Comparison of ENCODE assay signal across 9 mouse cellular contexts in genomic region chr8:70775227-70775626, GRCm38 (mm10). TPM values are rescaled to one million over a fixed set of nuclear protein-coding genes. Genes with fewer than 3 reads are reported as not detected.
DNase-seq lines count a peak whose midpoint lies in the region; ATAC-seq and TF ChIP-seq lines count a peak whose summit lies in the region.
"Had no signal": no experiment of that assay in that cellular context is flagged by ENCODE, and none has a peak within 500 bp of the region (broad histone marks: within the 10 kb centered on the region; RNA-seq: fewer than 3 reads in every experiment).

No protein-coding gene starts in this region.

- H3K4me3 ChIP-seq in G1E (ENCODE audit: low read depth, low read length) = peak overlapping the region; percentile 97; the same call in 1 of the 2 replicates
- H3K4me3 ChIP-seq in heart, embryonic 14.5 days (ENCODE audit: control insufficient read depth in 1 of 2, insufficient read depth in 1 of 2, low read depth in 1 of 2, low read length in 2 of 2) = peak overlapping the region in 1 of 2 experiments; percentile 86; a peak in 2 of 4 replicates
- no peak overlapping the region; a peak in 1 of 4 replicates for H3K4me3 ChIP-seq in liver, embryonic 14.5 days (ENCODE audit: insufficient read depth in 1 of 2, low read depth in 2 of 2, low read length in 2 of 2)

- TF ChIP-seq EP300 in liver, embryonic 14.5 days (IDR thresholded peaks at IDR 0.05; ENCODE audit: low read depth) = no peak

- H3K36me3 ChIP-seq in G1E (replicated peaks) = peaks cover 82% of the 10 kb centered on the region
- H3K36me3 ChIP-seq in heart, embryonic 14.5 days (ENCODE audit: control insufficient read depth, insufficient read depth, low read length) = peaks cover 60% of the 10 kb centered on the region
- peaks cover 4% of the 10 kb centered on the region for H3K36me3 ChIP-seq in liver, embryonic 14.5 days (replicated peaks; ENCODE audit: control insufficient read depth, insufficient read depth, low read depth)

- peak overlapping the region; percentile 100 for H3K9ac ChIP-seq in heart, embryonic 14.5 days (ENCODE audit: low read length)
- 0 out of 2 replicates have a peak overlapping the region, but pooled peaks have one; percentile 95 for H3K9ac ChIP-seq in liver, embryonic 14.5 days (replicated peaks)

- H3K4me1 ChIP-seq in G1E (ENCODE audit: insufficient read depth, low read depth, low read length) = peaks cover 92% of the 10 kb centered on the region
- H3K4me1 ChIP-seq in heart, embryonic 14.5 days (ENCODE audit: control insufficient read depth in 2 of 2, insufficient read depth in 2 of 2, low read length in 2 of 2) = peaks cover 22 to 36% of the 10 kb centered on the region in 2 experiments
- peaks cover 13 to 14% of the 10 kb centered on the region in 2 experiments for H3K4me1 ChIP-seq in liver, embryonic 14.5 days (replicated peaks; ENCODE audit: control insufficient read depth in 2 of 2, insufficient read depth in 2 of 2, low read length in 1 of 2)

- WGBS in heart, embryonic 14.5 days = 86% methylated on average over 5 of the region's 5 CpGs
- 82% methylated on average over 5 of the region's 5 CpGs for WGBS in liver, embryonic 14.5 days (ENCODE audit: insufficient replicate concordance)

- H3K9me3 ChIP-seq in G1E (replicated peaks) = no peaks in the 10 kb centered on the region
- no peaks in the 10 kb centered on the region for H3K9me3 ChIP-seq in heart, embryonic 14.5 days (ENCODE audit: control insufficient read depth, low read length)
- H3K9me3 ChIP-seq in liver, embryonic 14.5 days (ENCODE audit: control insufficient read depth, low read length) = no peaks in the 10 kb centered on the region

- no peak for TF ChIP-seq CTCF in G1E (IDR thresholded peaks at IDR 0.05; ENCODE audit: low read depth, low read length)
- no peak for TF ChIP-seq CTCF in liver, embryonic 14.5 days (IDR thresholded peaks at IDR 0.05; ENCODE audit: low read depth)

- H3K27ac ChIP-seq in heart, embryonic 14.5 days (replicated peaks in 1 of 2; ENCODE audit: control insufficient read depth in 1 of 2, insufficient read depth in 1 of 2, low read depth in 2 of 2, low read length in 2 of 2) = no peak overlapping the region
- no peak overlapping the region for H3K27ac ChIP-seq in liver, embryonic 14.5 days

- no peak for ATAC-seq in G1E (ENCODE audit: extremely low read depth, insufficient number of reproducible peaks, low FRiP score, poor library complexity, severe bottlenecking)
- ATAC-seq in heart, embryonic 14.5 days (ENCODE audit: insufficient number of reproducible peaks, insufficient read depth, low FRiP score, low read depth) = no peak
- no peak for ATAC-seq in liver, embryonic 14.5 days (ENCODE audit: insufficient read depth)
- ATAC-seq in monocyte, adult 5-6 weeks (replicated peaks; ENCODE audit: insufficient number of reproducible peaks, low FRiP score, low TSS enrichment, poor library complexity, severe bottlenecking) = no peak

- no peaks in the 10 kb centered on the region for H3K27me3 ChIP-seq in G1E (ENCODE audit: insufficient read depth, low read length)
- H3K27me3 ChIP-seq in heart, embryonic 14.5 days (ENCODE audit: control insufficient read depth, insufficient read depth, low read length) = no peaks in the 10 kb centered on the region
- H3K27me3 ChIP-seq in liver, embryonic 14.5 days (ENCODE audit: control insufficient read depth, insufficient read depth, low read length) = no peaks in the 10 kb centered on the region

- peak; percentile 38 to 51 for DNase-seq in cerebellum, postnatal 25 days
- DNase-seq in cerebellum, adult 11 months = no peak
- DNase-seq in G1E (ENCODE audit: low spot score) = no peak
- no peak for DNase-seq in liver, embryonic 14.5 days (ENCODE audit: low read depth in 3 of 3, low spot score in 3 of 3)
- DNase-seq in frontal cortex, postnatal 14 days (ENCODE audit: low spot score in 2 of 2) = no peak
- DNase-seq in spleen, adult 12 weeks (ENCODE audit: low spot score) = no peak
- DNase-seq: layer of hippocampus, postnatal 36 days had no signal

- peak overlapping the region; percentile 98 for H3K4me2 ChIP-seq in heart, embryonic 14.5 days (ENCODE audit: low read length)
- H3K4me2 ChIP-seq in liver, embryonic 14.5 days (ENCODE audit: low read depth) = peak overlapping the region; percentile 92

RNA-seq across cellular contexts. Expression of gene Pik3r2, which starts 1.3 kb away (rescaled TPM):
- total RNA-seq in G1E (2014; fragmentation: Nextera tagmentation) (7.1 and 16.3 TPM in 2 replicates), G1E (2017) (11.8 and 13.3 TPM in 2 replicates)
- polyA plus RNA-seq in G1E (2012) = 55.0 and 68.8 TPM in 2 replicates
- polyA plus RNA-seq in heart, embryonic 14.5 days (2014; fragmentation: Nextera tagmentation; extraction: Ambion mirVana) = 23.1 and 26.7 TPM in 2 replicates
- polyA plus RNA-seq in liver, embryonic 14.5 days (2012; rRNA removed) = 13.2 and 17.5 TPM in 2 replicates
- polyA plus RNA-seq in liver, embryonic 14.5 days (2014; fragmentation: Nextera tagmentation; extraction: Ambion mirVana) = 8.2 and 12.0 TPM in 2 replicates
- 5.5 to 12.7 TPM (median 10.3 TPM) in 3 replicates for total RNA-seq in monocyte, adult 5-6 weeks (2017)

RNA-seq across cellular contexts. Expression of gene Mpv17l2, which starts 14.5 kb away (rescaled TPM):
- total RNA-seq in G1E (2014; fragmentation: Nextera tagmentation) (63.1 and 67.1 TPM in 2 replicates), G1E (2017) (13.5 and 13.9 TPM in 2 replicates)
- 89.1 and 101 TPM in 2 replicates for polyA plus RNA-seq in G1E (2012)
- 44.0 and 47.4 TPM in 2 replicates for polyA plus RNA-seq in heart, embryonic 14.5 days (2014; fragmentation: Nextera tagmentation; extraction: Ambion mirVana)
- polyA plus RNA-seq in liver, embryonic 14.5 days (2012; rRNA removed) = 25.3 and 28.5 TPM in 2 replicates
- 39.8 and 41.5 TPM in 2 replicates for polyA plus RNA-seq in liver, embryonic 14.5 days (2014; fragmentation: Nextera tagmentation; extraction: Ambion mirVana)
- total RNA-seq in monocyte, adult 5-6 weeks (2017) = 2.0 to 11.3 TPM (median 4.8 TPM) in 3 replicates

RNA-seq across cellular contexts. Expression of gene Rab3a, which starts 20.7 kb away (rescaled TPM):
- total RNA-seq in G1E (2014; fragmentation: Nextera tagmentation) (11.2 and 11.4 TPM in 2 replicates), G1E (2017) (4.6 and 7.0 TPM in 2 replicates)
- polyA plus RNA-seq in G1E (2012) = 10.8 and 15.4 TPM in 2 replicates
- polyA plus RNA-seq in heart, embryonic 14.5 days (2014; fragmentation: Nextera tagmentation; extraction: Ambion mirVana) = 24.1 and 25.7 TPM in 2 replicates
- 2.7 and 3.2 TPM in 2 replicates for polyA plus RNA-seq in liver, embryonic 14.5 days (2012; rRNA removed)
- 1.6 and 2.4 TPM in 2 replicates for polyA plus RNA-seq in liver, embryonic 14.5 days (2014; fragmentation: Nextera tagmentation; extraction: Ambion mirVana)
- 0.85 to 5.4 TPM (median 2.5 TPM) in 3 replicates for total RNA-seq in monocyte, adult 5-6 weeks (2017)

RNA-seq across cellular contexts. Expression of gene Mast3, which starts 29.6 kb away (rescaled TPM):
- 79.8 and 104 TPM in 2 replicates for total RNA-seq in G1E (2014; fragmentation: Nextera tagmentation)
- total RNA-seq in G1E (2017) = 15.7 and 18.9 TPM in 2 replicates
- polyA plus RNA-seq in G1E (2012) = 323 and 357 TPM in 2 replicates
- 6.7 and 9.4 TPM in 2 replicates for polyA plus RNA-seq in heart, embryonic 14.5 days (2014; fragmentation: Nextera tagmentation; extraction: Ambion mirVana)
- 11.1 and 13.0 TPM in 2 replicates for polyA plus RNA-seq in liver, embryonic 14.5 days (2012; rRNA removed)
- 5.4 and 6.3 TPM in 2 replicates for polyA plus RNA-seq in liver, embryonic 14.5 days (2014; fragmentation: Nextera tagmentation; extraction: Ambion mirVana)
- total RNA-seq in monocyte, adult 5-6 weeks (2017) = 9.6 to 28.2 TPM (median 11.6 TPM) in 3 replicates

RNA-seq across cellular contexts. Expression of gene Il12rb1, which starts 33.0 kb away (rescaled TPM):
- total RNA-seq in G1E (2014; fragmentation: Nextera tagmentation) = 1.9 and 2.7 TPM in 2 replicates
- total RNA-seq in G1E (2017) = 2.3 and 3.1 TPM in 2 replicates
- polyA plus RNA-seq in G1E (2012) = 4.6 and 5.6 TPM in 2 replicates
- 0.09 TPM in 1 of 2 replicates, not detected in the other for polyA plus RNA-seq in heart, embryonic 14.5 days (2014; fragmentation: Nextera tagmentation; extraction: Ambion mirVana)
- 0.11 and 0.13 TPM in 2 replicates for polyA plus RNA-seq in liver, embryonic 14.5 days (2012; rRNA removed)
- 0.18 and 0.39 TPM in 2 replicates for polyA plus RNA-seq in liver, embryonic 14.5 days (2014; fragmentation: Nextera tagmentation; extraction: Ambion mirVana)
- total RNA-seq in monocyte, adult 5-6 weeks (2017) = 2.7 to 11.0 TPM (median 7.9 TPM) in 3 replicates

Comparison
In these comparisons a context has a peak if more than half of its experiments do, and no peak if none do; other contexts are left out.
1. DNase-seq: peak in cerebellum, postnatal 25 days (2 of 2); none in cerebellum, adult 11 months (single experiment), G1E (single experiment), liver, embryonic 14.5 days (0 of 3), frontal cortex, postnatal 14 days (0 of 2) and spleen, adult 12 weeks (single experiment).